Mouse (Mus musculus) CH12.LX (cell line): Measurements from ENCODE around the gene Rtkn2. TPM values are rescaled to one million over a fixed set of nuclear protein-coding genes. Genes with fewer than 3 reads are reported as not detected.

Source experiments
- DNase-seq: peaks from one replicate; pipeline ENCODE4 v3.0.0-alpha.2; 2013; ENCODE audit errors: extremely low read depth
- H3K27ac ChIP-seq: 2 replicates; pipeline ENCODE4 v1.5.1; 2012; ENCODE audit warnings: low read depth, mild to moderate bottlenecking, control low read depth, moderate library complexity; ENCODE audit not compliant: insufficient read depth
- H3K27me3 ChIP-seq: replicated peaks from 2 replicates; pipeline ENCODE3; 2012; ENCODE audit warnings: inconsistent platforms
- H3K36me3 ChIP-seq, 2 experiments: replicated peaks in 1 of 2; 2 replicates each; pipeline versions ENCODE3 to v1.6.1; 2012; ENCODE audit warnings: inconsistent platforms in 1 of 2, low read length in 1 of 2, mild to moderate bottlenecking in 1 of 2, mixed read lengths in 1 of 2, moderate library complexity in 1 of 2; ENCODE audit not compliant: control insufficient read depth in 1 of 2, insufficient read depth in 1 of 2
- H3K4me1 ChIP-seq, 2 experiments: 2 replicates each; pipeline ENCODE4 v1.6.1; 2012; ENCODE audit warnings: inconsistent platforms in 1 of 2, moderate library complexity in 1 of 2; ENCODE audit not compliant: insufficient read depth in 2 of 2, control insufficient read depth in 1 of 2
- H3K4me2 ChIP-seq: 2 replicates; pipeline ENCODE4 v1.6.1; 2012; ENCODE audit warnings: low read depth, mild to moderate bottlenecking, control low read depth; ENCODE audit not compliant: poor library complexity, insufficient read depth, severe bottlenecking
- H3K4me3 ChIP-seq, 3 experiments: fragments of 150-350 bp in 1 of 3; sonication (generic) in 1 of 3; replicated peaks in 1 of 3; 2 replicates each; pipeline versions ENCODE3 to v1.5.1; 2011 to 2012; ENCODE audit warnings: low read depth in 2 of 3, low read length in 2 of 3, mild to moderate bottlenecking in 2 of 3, moderate library complexity in 2 of 3, control low read depth in 1 of 3, improper control_type of control experiment in 1 of 3, inconsistent platforms in 1 of 3, mixed read lengths in 1 of 3; ENCODE audit not compliant: poor library complexity in 1 of 3
- H3K79me2 ChIP-seq: replicated peaks from 2 replicates; pipeline ENCODE4 v1.6.1; 2012; ENCODE audit warnings: mild to moderate bottlenecking, moderate library complexity; ENCODE audit not compliant: control insufficient read depth, poor library complexity, insufficient read depth, severe bottlenecking; ENCODE audit errors: extremely low read depth
- H3K9ac ChIP-seq: 2 replicates; pipeline ENCODE4 v1.6.1; 2012; ENCODE audit warnings: low read depth, mild to moderate bottlenecking, control low read depth, moderate library complexity; ENCODE audit not compliant: insufficient read depth
- H3K9me3 ChIP-seq: replicated peaks from 2 replicates; pipeline ENCODE3; 2012; ENCODE audit warnings: low read length, inconsistent platforms, mixed read lengths
- BHLHE40 ChIP-seq: IDR thresholded peaks from 2 replicates; pipeline ENCODE4 v1.6.1; 2011; ENCODE audit warnings: mild to moderate bottlenecking, low read depth, low read length, improper control_type of control experiment
- CHD1 ChIP-seq: IDR thresholded peaks from 2 replicates; pipeline ENCODE4 v1.6.1; 2012; ENCODE audit warnings: low read depth, low read length, improper control_type of control experiment, inconsistent platforms
- CHD2 ChIP-seq: IDR thresholded peaks from 2 replicates; pipeline ENCODE4 v1.6.1; 2011; ENCODE audit warnings: low read length, improper control_type of control experiment
- E2F4 ChIP-seq: IDR thresholded peaks from 2 replicates; pipeline ENCODE4 v1.6.1; 2011; ENCODE audit warnings: low read depth, low read length, improper control_type of control experiment; ENCODE audit not compliant: insufficient replicate concordance
- HCFC1 ChIP-seq: IDR thresholded peaks from 2 replicates; pipeline ENCODE4 v1.6.1; 2012; ENCODE audit warnings: low read depth, mild to moderate bottlenecking, inconsistent platforms, low read length, improper control_type of control experiment
- MAFK ChIP-seq: IDR thresholded peaks from 2 replicates; pipeline ENCODE4 v1.6.1; 2011; ENCODE audit warnings: low read length, improper control_type of control experiment; ENCODE audit not compliant: insufficient replicate concordance
- MAZ ChIP-seq: IDR thresholded peaks from 2 replicates; pipeline ENCODE4 v1.6.1; 2012; ENCODE audit warnings: low read depth, mild to moderate bottlenecking, inconsistent platforms, low read length, improper control_type of control experiment, moderate library complexity
- MEF2A ChIP-seq: IDR thresholded peaks from 2 replicates; pipeline ENCODE4 v1.6.1; 2014; ENCODE audit warnings: low read depth, mild to moderate bottlenecking, inconsistent platforms, low read length, improper control_type of control experiment, borderline replicate concordance
- PAX5 ChIP-seq: IDR thresholded peaks from 2 replicates; pipeline ENCODE4 v1.6.1; 2012; ENCODE audit warnings: low read length, inconsistent platforms, mixed read lengths
- POLR2A ChIP-seq: IDR thresholded peaks from 2 replicates; pipeline ENCODE4 v1.6.1; 2011; ENCODE audit warnings: low read depth, mild to moderate bottlenecking, improper control_type of control experiment, low read length
- POLR2AphosphoS2 ChIP-seq: IDR thresholded peaks from 2 replicates; pipeline ENCODE4 v1.6.1; 2011; ENCODE audit warnings: low read depth, low read length, improper control_type of control experiment
- RCOR1 ChIP-seq: conservative IDR thresholded peaks from 2 replicates; pipeline ENCODE4 v1.6.1; 2012; ENCODE audit warnings: low read depth, mild to moderate bottlenecking, inconsistent platforms, low read length, improper control_type of control experiment
- SIN3A ChIP-seq: IDR thresholded peaks from 2 replicates; pipeline ENCODE4 v1.6.1; 2012; ENCODE audit warnings: low read length, improper control_type of control experiment, inconsistent platforms
- TCF12 ChIP-seq: IDR thresholded peaks from 2 replicates; pipeline ENCODE4 v1.6.1; 2014; ENCODE audit warnings: low read depth, mild to moderate bottlenecking, inconsistent platforms, low read length, improper control_type of control experiment
- USF1 ChIP-seq: IDR thresholded peaks from 2 replicates; pipeline ENCODE4 v1.6.1; 2014; ENCODE audit warnings: low read depth, mild to moderate bottlenecking, inconsistent platforms, low read length, improper control_type of control experiment
- ZC3H11A ChIP-seq: IDR thresholded peaks from 2 replicates; pipeline ENCODE4 v1.6.1; 2012; ENCODE audit warnings: low read depth, mild to moderate bottlenecking, inconsistent platforms, low read length, improper control_type of control experiment
- ZKSCAN1 ChIP-seq: IDR thresholded peaks from 2 replicates; pipeline ENCODE4 v1.6.1; 2012; ENCODE audit warnings: low read depth, inconsistent platforms, low read length, improper control_type of control experiment, borderline replicate concordance
- ZNF384 ChIP-seq: IDR thresholded peaks from 2 replicates; pipeline ENCODE4 v1.6.1; 2012; ENCODE audit warnings: low read depth, low read length, improper control_type of control experiment, inconsistent platforms
- dilution Hi-C: fragments of 300-500 bp; cut with MboI; formaldehyde crosslinking; loops from 2 replicates; pipeline ENCODE4 v1.14.3; 2020; ENCODE audit warnings: low sequenced_read_pairs; ENCODE audit not compliant: extremely low pct_unique_long_range_greater_than_20kb, extremely low pct_ligation_motif_present
- in situ Hi-C: fragments of 300-500 bp; cut with MboI; formaldehyde crosslinking; loops from 3 replicates; pipeline ENCODE4 v1.14.3; 2019; ENCODE audit warnings: low sequenced_read_pairs, low pct_ligation_motif_present, low pct_unique_long_range_greater_than_20kb, mixed read lengths
- polyA plus RNA-seq: library from polyadenylated mRNA; unstranded; fragments of >175 nt; gene quantifications from 2 replicates; pipeline ENCODE4 v1.2.1, GENCODE M21; 2012; ENCODE audit warnings: low read depth; ENCODE audit not compliant: insufficient read length
- total RNA-seq, 2 experiments: library from RNA; depleted of rRNA; stranded (reverse); fragments of 300-350 nt in 1 of 2; fragments of >200 nt in 1 of 2; gene quantifications; 2 replicates each; pipeline ENCODE4 v1.2.3; 2012 to 2014

Rtkn2 gene
- total and polyA plus RNA-seq, 3 experiments = 0.59 to 0.93 (median 0.59) TPM

GRCm38 (mm10) chr10:68100506-68100905 lies 121.1 kb downstream of the Rtkn2 start:
- H3K4me3 ChIP-seq = no peak overlapping the region
- no peaks in the 10 kb centered on the region for H3K27me3 ChIP-seq
- H3K9me3 ChIP-seq = no peaks in the 10 kb centered on the region
- peaks cover 2 to 15% of the 10 kb centered on the region in 2 experiments; a peak in 3 of 4 replicates for H3K4me1 ChIP-seq
- H3K36me3 ChIP-seq = peaks cover 20 to 44% of the 10 kb centered on the region in 2 experiments
- no peak overlapping the region for H3K9ac ChIP-seq
- H3K79me2 ChIP-seq = no peaks in the 10 kb centered on the region
- H3K4me2 ChIP-seq = no peak overlapping the region
- no peak overlapping the region for H3K27ac ChIP-seq
- DNase-seq = no peak
- in situ Hi-C loops = no loop called here
- dilution Hi-C loops = no loop called here
- TF ChIP-seq RCOR1 (no peak), TCF12 (no peak), MAZ (no peak), ZKSCAN1 (no peak), E2F4 (no peak), ZNF384 (no peak), CHD2 (no peak), POLR2A (no peak), ZC3H11A (no peak), POLR2AphosphoS2 (no peak)

DNA sequence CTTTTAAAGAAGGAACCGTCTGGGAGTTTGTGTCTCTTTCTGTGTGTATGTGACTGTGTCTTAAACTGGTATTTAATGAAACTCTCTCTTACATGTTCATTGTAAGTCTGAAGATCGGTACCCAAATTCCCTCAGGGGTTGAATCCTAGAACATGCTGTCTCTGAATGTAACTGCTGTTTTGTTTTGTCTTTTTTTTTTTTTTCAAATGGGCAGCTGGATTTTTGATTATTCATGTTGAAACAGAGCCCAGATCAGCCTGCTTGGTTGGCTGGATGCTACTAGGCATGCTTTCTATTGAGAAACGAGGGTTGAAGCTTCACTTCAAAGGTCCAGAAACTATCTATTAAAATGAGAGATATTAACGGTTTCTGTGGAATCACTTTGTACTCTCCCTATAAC lies 121.9 kb downstream of the Rtkn2 start:
- Histone ChIP-seq H3K9me3 (no peaks in the 10 kb centered on the region), H3K4me2 (no peak overlapping the region), H3K27ac (no peak overlapping the region), H3K36me3 (peaks cover 18 to 40% of the 10 kb centered on the region in 2 experiments), H3K27me3 (no peaks in the 10 kb centered on the region), H3K79me2 (no peaks in the 10 kb centered on the region), H3K4me3 (no peak overlapping the region), H3K9ac (no peak overlapping the region), H3K4me1 (peaks cover 2 to 20% of the 10 kb centered on the region in 2 experiments; a peak in 3 of 4 replicates)
- in situ Hi-C loops = no loop called here
- TF ChIP-seq MEF2A (no peak), USF1 (no peak), MAFK (no peak), CHD1 (no peak), HCFC1 (no peak), TCF12 (no peak), ZNF384 (no peak), BHLHE40 (no peak), RCOR1 (no peak), PAX5 (no peak), SIN3A (no peak)
- no peak for DNase-seq
- dilution Hi-C loops = no loop called here
